Mouse (Mus musculus) forebrain, embryonic 11.5 days (tissue): ENCODE data around the gene Colq. TPM values are rescaled to one million over a fixed set of nuclear protein-coding genes. Genes with fewer than 3 reads are reported as not detected.
"Not testable (repeated sequence)": the region's sequence is repeated elsewhere in the genome, so short reads cannot be mapped to it uniquely, and the experiment has no call there.

Experiments used
- ATAC-seq: fragments of 200-750 bp; cut with Nextera tagmentation; replicated peaks from 2 replicates; pipeline ENCODE4 v1.8.0; 2017; ENCODE audit warnings: moderate TSS enrichment; ENCODE audit not compliant: low FRiP score
- DNase-seq: peaks from one replicate; pipeline ENCODE4 v3.0.0-alpha.2; 2017; ENCODE audit warnings: low spot score
- H3K27ac ChIP-seq: fragments of 300-500 bp; sonication (generic); 2 replicates; pipeline ENCODE4 v1.5.1; 2014; ENCODE audit warnings: low read depth, low read length
- H3K27me3 ChIP-seq: fragments of 300-500 bp; sonication (generic); 2 replicates; pipeline ENCODE4 v1.6.1; 2014; ENCODE audit warnings: mild to moderate bottlenecking, low read length, mixed read lengths; ENCODE audit not compliant: control insufficient read depth, insufficient read depth
- H3K36me3 ChIP-seq: fragments of 300-500 bp; sonication (generic); 2 replicates; pipeline ENCODE4 v1.6.1; 2014; ENCODE audit warnings: mild to moderate bottlenecking, low read length, moderate library complexity, mixed read lengths; ENCODE audit not compliant: control insufficient read depth, insufficient read depth
- H3K4me1 ChIP-seq: fragments of 300-500 bp; sonication (generic); replicated peaks from 2 replicates; pipeline ENCODE4 v1.6.1; 2014; ENCODE audit warnings: low read length, mixed read lengths; ENCODE audit not compliant: control insufficient read depth, insufficient read depth
- H3K4me2 ChIP-seq: fragments of 300-500 bp; sonication (generic); 2 replicates; pipeline ENCODE4 v1.6.1; 2014; ENCODE audit warnings: low read depth, mild to moderate bottlenecking, low read length, moderate library complexity, mixed read lengths; ENCODE audit not compliant: severe bottlenecking
- H3K4me3 ChIP-seq: fragments of 300-500 bp; sonication (generic); 2 replicates; pipeline ENCODE4 v1.5.1; 2014; ENCODE audit warnings: low read depth, low read length
- H3K9ac ChIP-seq: fragments of 300-500 bp; sonication (generic); 2 replicates; pipeline ENCODE4 v1.6.1; 2014; ENCODE audit warnings: low read length
- H3K9me3 ChIP-seq: fragments of 300-500 bp; sonication (generic); 2 replicates; pipeline ENCODE4 v1.6.1; 2016; ENCODE audit warnings: low read length, mixed read lengths; ENCODE audit not compliant: control insufficient read depth
- WGBS: fragments of 180-500 bp; shearing (Covaris S2); extraction: QIAGEN DNeasy Blood & Tissue Kit; methylation state at CpG from one replicate; pipeline ENCODE4 v1.1.7; 2014; 5-methylcytosine and 5-hydroxymethylcytosine counted together
- polyA plus RNA-seq: library from polyadenylated mRNA; unstranded; fragments of >200 nt; fragmentation: Nextera tagmentation; extraction: Ambion mirVana; gene quantifications from 2 replicates; pipeline ENCODE4 v1.2.1, GENCODE M21; 2014

Colq gene
- polyA plus RNA-seq, 1 experiment from 2014 or later, result not detected

GRCm38 (mm10) chr14:31605514-31605913 is 14.4 kb upstream of the Colq start:
- DNase-seq, result no peak
- Histone ChIP-seq H3K9me3 (no peaks in the 10 kb centered on the region), H3K9ac (no peak overlapping the region), H3K4me3 (no peak overlapping the region), H3K4me1 (no peaks in the 10 kb centered on the region), H3K27me3 (no peaks in the 10 kb centered on the region), H3K36me3 (no peaks in the 10 kb centered on the region), H3K27ac (no peak overlapping the region), H3K4me2 (no peak overlapping the region)
- no peak for ATAC-seq
- WGBS, result 54% methylated on average over 6 of the region's 6 CpGs

GRCm38 (mm10) chr14:31604916-31605315 is 13.8 kb upstream of the Colq start:
- H3K9ac ChIP-seq, result no peak overlapping the region
- no peak overlapping the region for H3K4me2 ChIP-seq
- H3K36me3 ChIP-seq, result no peaks in the 10 kb centered on the region
- H3K4me1 ChIP-seq, result no peaks in the 10 kb centered on the region
- no peak overlapping the region for H3K27ac ChIP-seq
- H3K9me3 ChIP-seq, result no peaks in the 10 kb centered on the region
- ATAC-seq (no peak), DNase-seq (no peak)
- no peak overlapping the region for H3K4me3 ChIP-seq
- 88% methylated on average over 5 of the region's 5 CpGs for WGBS
- no peaks in the 10 kb centered on the region for H3K27me3 ChIP-seq

DNA sequence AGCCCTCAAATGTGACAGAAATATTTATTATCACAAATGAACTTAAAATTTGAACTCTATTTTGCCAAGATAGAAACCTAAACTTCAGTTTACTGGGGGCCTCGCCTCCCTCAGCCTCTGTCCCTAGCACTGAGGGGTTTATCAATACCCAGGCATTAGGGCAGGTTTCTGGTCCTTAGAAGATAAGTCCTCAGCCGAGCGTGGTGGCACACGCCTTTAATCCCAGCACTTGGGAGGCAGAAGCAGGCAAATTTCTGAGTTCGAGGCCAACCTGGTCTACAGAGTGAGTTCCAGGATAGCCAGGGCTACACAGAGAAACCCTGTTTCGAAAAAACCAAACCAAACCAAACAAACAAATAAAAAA is 11.5 kb upstream of the Colq start:
- H3K4me3 ChIP-seq, H3K9me3 ChIP-seq, H3K4me2 ChIP-seq, ATAC-seq, H3K9ac ChIP-seq, H3K27me3 ChIP-seq, H3K27ac ChIP-seq, H3K4me1 ChIP-seq, H3K36me3 ChIP-seq, DNase-seq: not testable (repeated sequence)
- 91% methylated on average over 6 of the region's 6 CpGs for WGBS

DNA sequence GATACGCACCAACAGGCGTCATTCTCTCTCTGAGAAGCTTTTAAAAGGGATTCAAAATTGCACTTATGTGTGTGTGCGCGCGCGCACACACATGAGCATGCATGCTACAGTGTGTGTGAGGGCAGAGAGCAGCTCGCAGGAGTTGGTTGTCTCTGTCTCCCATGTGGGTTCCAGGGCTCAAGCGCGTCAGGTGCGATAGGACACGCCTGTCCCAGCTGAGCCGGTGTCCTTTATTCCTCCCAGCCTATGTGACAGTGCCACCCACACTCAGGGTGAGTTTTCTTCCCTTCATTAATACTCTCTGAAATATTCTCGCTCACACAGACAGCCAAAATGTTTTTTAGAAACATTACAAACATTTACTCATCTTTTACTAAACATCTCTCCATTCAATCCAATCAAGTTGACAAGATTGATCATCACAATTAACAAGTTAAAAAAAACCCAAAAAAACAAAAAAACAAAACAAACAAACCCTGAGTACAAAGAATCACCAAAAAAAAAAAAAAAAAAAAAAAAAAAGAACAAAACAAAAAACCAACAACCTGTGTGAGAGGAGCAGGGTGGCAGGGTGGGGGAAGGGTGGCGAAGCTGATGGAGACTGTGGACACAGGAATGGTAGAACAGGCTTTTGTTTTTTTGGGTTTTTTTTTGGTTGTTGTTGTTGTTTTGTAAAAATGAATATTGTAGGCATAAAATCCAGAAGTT is 10.9 kb upstream of the Colq start:
- ATAC-seq (no peak), DNase-seq (no peak)
- Histone ChIP-seq H3K4me3 (no peak overlapping the region), H3K9ac (no peak overlapping the region), H3K36me3 (no peaks in the 10 kb centered on the region), H3K4me2 (no peak overlapping the region), H3K27me3 (no peaks in the 10 kb centered on the region), H3K27ac (no peak overlapping the region), H3K9me3 (no peaks in the 10 kb centered on the region; the same call in 1 of the 2 replicates), H3K4me1 (no peaks in the 10 kb centered on the region)
- 95% methylated on average over 14 of the region's 14 CpGs for WGBS

GRCm38 (mm10) chr14:31597446-31597845 is 6.3 kb upstream of the Colq start:
- WGBS, result 89% methylated on average over 4 of the region's 4 CpGs
- H3K9ac ChIP-seq, result no peak overlapping the region
- H3K27ac ChIP-seq, result no peak overlapping the region
- no peaks in the 10 kb centered on the region; the same call in 1 of the 2 replicates for H3K9me3 ChIP-seq
- H3K4me3 ChIP-seq, result no peak overlapping the region
- DNase-seq (no peak), ATAC-seq (no peak)
- H3K36me3 ChIP-seq, result no peaks in the 10 kb centered on the region
- H3K4me1 ChIP-seq, result no peaks in the 10 kb centered on the region
- H3K4me2 ChIP-seq, result no peak overlapping the region
- H3K27me3 ChIP-seq, result no peaks in the 10 kb centered on the region

GRCm38 (mm10) chr14:31596408-31596807 is 5.3 kb upstream of the Colq start:
- 86% methylated on average over 7 of the region's 7 CpGs for WGBS
- H3K4me2 ChIP-seq, result no peak overlapping the region
- ATAC-seq (no peak), DNase-seq (no peak)
- H3K4me1 ChIP-seq, result no peaks in the 10 kb centered on the region
- no peaks in the 10 kb centered on the region for H3K36me3 ChIP-seq
- H3K9ac ChIP-seq, result no peak overlapping the region
- H3K27ac ChIP-seq, result no peak overlapping the region
- H3K27me3 ChIP-seq, result no peaks in the 10 kb centered on the region
- no peaks in the 10 kb centered on the region; the same call in 1 of the 2 replicates for H3K9me3 ChIP-seq
- H3K4me3 ChIP-seq, result no peak overlapping the region

- H3K4me3 ChIP-seq, result no peak overlapping the region
- no peaks in the 10 kb centered on the region for H3K4me1 ChIP-seq
- no peak for ATAC-seq
- no peaks in the 10 kb centered on the region for H3K36me3 ChIP-seq
- DNase-seq, result no peak
- no peaks in the 10 kb centered on the region; the same call in 1 of the 2 replicates for H3K9me3 ChIP-seq
- no peaks in the 10 kb centered on the region for H3K27me3 ChIP-seq
- WGBS, result 92% methylated on average over 3 of the region's 3 CpGs
- no peak overlapping the region for H3K27ac ChIP-seq
- no peak overlapping the region for H3K9ac ChIP-seq
- H3K4me2 ChIP-seq, result no peak overlapping the region
These were observed 3.5 kb upstream of the Colq start for GRCm38 (mm10) chr14:31594693-31595092.

DNA sequence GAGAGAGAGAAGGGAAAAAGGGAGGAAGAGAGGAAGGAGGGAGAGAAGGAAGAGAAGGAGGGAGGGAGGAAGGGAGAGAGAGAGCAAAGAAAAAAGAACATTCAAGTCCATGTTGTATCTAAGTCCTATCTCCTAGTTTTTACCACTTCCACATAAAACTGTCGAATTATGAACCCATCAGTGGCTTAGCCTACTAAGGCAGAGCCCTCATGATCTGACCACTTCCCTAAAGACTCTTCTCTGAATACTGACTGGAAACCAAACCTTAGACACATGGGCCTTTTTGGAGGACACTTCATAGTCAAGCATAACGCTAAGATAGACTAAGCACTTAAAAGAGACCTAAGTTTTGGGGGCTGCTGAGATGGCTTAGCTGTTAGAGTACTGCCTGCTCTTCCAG is 1.9 kb upstream of the Colq start:
- no peak overlapping the region for H3K4me2 ChIP-seq
- no peak overlapping the region for H3K27ac ChIP-seq
- H3K9me3 ChIP-seq, result no peaks in the 10 kb centered on the region
- no peak for DNase-seq
- no peaks in the 10 kb centered on the region for H3K4me1 ChIP-seq
- H3K36me3 ChIP-seq, result no peaks in the 10 kb centered on the region
- no peak overlapping the region for H3K9ac ChIP-seq
- H3K4me3 ChIP-seq, result no peak overlapping the region
- WGBS, result 83% methylated on average over 2 of the region's 2 CpGs
- H3K27me3 ChIP-seq, result no peaks in the 10 kb centered on the region
- no peak for ATAC-seq

- no peak for ATAC-seq
- Histone ChIP-seq H3K27me3 (no peaks in the 10 kb centered on the region), H3K4me2 (no peak overlapping the region), H3K4me1 (no peaks in the 10 kb centered on the region), H3K4me3 (no peak overlapping the region), H3K27ac (no peak overlapping the region), H3K9ac (no peak overlapping the region), H3K9me3 (no peaks in the 10 kb centered on the region), H3K36me3 (no peaks in the 10 kb centered on the region)
- DNase-seq, result no peak
- WGBS, result 85% methylated on average over 8 of the region's 8 CpGs
These were observed 4.7 kb downstream of the Colq start for GRCm38 (mm10) chr14:31586451-31586850.
